In the genomic region with DNA sequence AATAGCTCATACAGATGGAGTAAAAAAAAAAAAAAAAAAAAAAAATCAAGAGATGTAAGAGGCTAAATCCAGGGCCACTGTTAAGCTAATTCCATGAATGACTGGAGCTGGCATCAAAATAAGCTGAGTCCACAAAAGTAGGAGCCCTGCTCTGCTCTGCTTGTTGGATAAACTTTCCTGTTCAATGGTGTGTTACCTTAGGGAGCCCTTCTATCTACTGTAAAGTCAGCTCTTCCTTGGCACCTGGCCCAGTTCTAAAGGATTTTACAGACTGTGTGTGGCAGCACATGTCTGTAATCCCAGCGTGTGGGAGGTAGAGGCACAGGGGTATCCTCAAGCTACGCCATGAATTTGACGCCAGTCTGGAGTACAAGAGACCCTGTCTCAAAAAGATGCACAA, we compare ENCODE assay signal across 22 mouse cellular contexts. TPM values are rescaled to one million over a fixed set of nuclear protein-coding genes. Genes with fewer than 3 reads are reported as not detected.
DNase-seq lines count a peak whose midpoint lies in the region; ATAC-seq and TF ChIP-seq lines count a peak whose summit lies in the region.
"Had no signal": no experiment of that assay in that cellular context is flagged by ENCODE, and none has a peak within 500 bp of the region (broad histone marks: within the 10 kb centered on the region; RNA-seq: fewer than 3 reads in every experiment).

No protein-coding gene starts in this region.

- intact Hi-C loops in heart, postnatal 25 days (cut with DNase I), result loop anchor here (5.0 kb wide), 1 partner anchor 286 kb away; no protein-coding TSS in a partner anchor

- in situ Hi-C loops in Patski (cut with MboI; ENCODE audit: low pct_unique_long_range_greater_than_20kb), result no loop called here

- TF ChIP-seq CTCF in Patski (IDR thresholded peaks at IDR 0.05), result no peak
- no peak for TF ChIP-seq CTCF in midbrain, postnatal 0 days (IDR thresholded peaks at IDR 0.05)

- no peaks in the 10 kb centered on the region for H3K9me3 ChIP-seq in liver, embryonic 15.5 days (replicated peaks)
- H3K9me3 ChIP-seq in midbrain, postnatal 0 days (ENCODE audit: low read length), result no peaks in the 10 kb centered on the region
- H3K9me3 ChIP-seq: forebrain, embryonic 12.5 days; hindbrain, embryonic 12.5 days; lung, embryonic 15.5 days; megakaryocyte, embryonic 14.5 days; neural tube, embryonic 13.5 days had no signal

- H3K9ac ChIP-seq in liver, embryonic 15.5 days, result no peak overlapping the region; the same call in 1 of the 2 replicates
- H3K9ac ChIP-seq in midbrain, postnatal 0 days (replicated peaks; ENCODE audit: low read length, poor library complexity, severe bottlenecking), result no peak overlapping the region
- H3K9ac ChIP-seq: forebrain, embryonic 12.5 days; hindbrain, embryonic 12.5 days; lung, embryonic 15.5 days; neural tube, embryonic 13.5 days had no signal

- H3K4me1 ChIP-seq in liver, embryonic 15.5 days (replicated peaks), result peaks cover 85% of the 10 kb centered on the region
- H3K4me1 ChIP-seq in midbrain, postnatal 0 days (ENCODE audit: insufficient read depth, low read length), result no peaks in the 10 kb centered on the region
- H3K4me1 ChIP-seq: hindbrain, embryonic 12.5 days; lung, embryonic 15.5 days; neural tube, embryonic 13.5 days had no signal

- H3K4me2 ChIP-seq in liver, embryonic 15.5 days, result peak overlapping the region; percentile 62
- H3K4me2 ChIP-seq in midbrain, postnatal 0 days (ENCODE audit: low read depth, low read length, poor library complexity, severe bottlenecking), result no peak overlapping the region
- H3K4me2 ChIP-seq: forebrain, embryonic 12.5 days; heart, embryonic 11.5 days; hindbrain, embryonic 12.5 days; lung, embryonic 15.5 days; neural tube, embryonic 13.5 days had no signal

- peaks cover 46% of the 10 kb centered on the region for H3K36me3 ChIP-seq in liver, embryonic 15.5 days (replicated peaks)
- H3K36me3 ChIP-seq in midbrain, postnatal 0 days (ENCODE audit: insufficient read depth, low read length), result peaks cover 11% of the 10 kb centered on the region
- H3K36me3 ChIP-seq: forebrain, embryonic 12.5 days; hindbrain, embryonic 12.5 days; neural tube, embryonic 13.5 days had no signal

- peak overlapping the region; percentile 23; the same call in 1 of the 2 replicates for H3K4me3 ChIP-seq in liver, embryonic 15.5 days (replicated peaks)
- no peak overlapping the region for H3K4me3 ChIP-seq in midbrain, postnatal 0 days (ENCODE audit: low read depth, low read length)
- H3K4me3 ChIP-seq: forebrain, embryonic 12.5 days; gastrocnemius, adult 2 months; hindbrain, embryonic 12.5 days; lung, embryonic 15.5 days; neural tube, embryonic 13.5 days had no signal

- CTCF ChIA-PET in Patski (lab: Charles Lee), result interaction anchor here (1.1 to 2.2 kb wide), 3 partner anchors 25 to 35 kb away, joined by 3 to 5 read pairs (median 4); no protein-coding TSS in a partner anchor

- DNase-seq in heart, adult 11 months, result peak; percentile 84
- DNase-seq in heart, postnatal 25 days (ENCODE audit: low spot score), result no peak
- peak; percentile 28 for DNase-seq in kidney, adult 9 months
- no peak for DNase-seq in kidney, postnatal 14 days
- no peak for DNase-seq in Patski (ENCODE audit: low read depth, low spot score)
- no peak for DNase-seq in midbrain, postnatal 0 days (ENCODE audit: low spot score)
- DNase-seq: adrenal gland, adult 2 months; cerebellum, adult 11 months; cerebellum, adult 9-11 months; gastrocnemius, adult 2 months; layer of hippocampus, adult 9-11 months; lung, postnatal 36 days; midbrain, embryonic 14.5 days; thymus, postnatal 14 days had no signal

- peak overlapping the region; percentile 98 for H3K27ac ChIP-seq in liver, embryonic 15.5 days (replicated peaks)
- no peak overlapping the region for H3K27ac ChIP-seq in midbrain, postnatal 0 days (ENCODE audit: low read depth, low read length)
- H3K27ac ChIP-seq: forebrain, embryonic 12.5 days; hindbrain, embryonic 12.5 days; lung, embryonic 15.5 days; neural tube, embryonic 13.5 days had no signal

- ATAC-seq in Patski, result peak; percentile 47
- no peak for ATAC-seq in liver, embryonic 15.5 days (ENCODE audit: insufficient read depth)
- no peak for ATAC-seq in midbrain, postnatal 0 days (ENCODE audit: low FRiP score)
- ATAC-seq: CD4-positive, CD25-positive, alpha-beta regulatory T cell, adult 4 months had no signal

- 85% methylated on average over 3 of the region's 3 CpGs for WGBS in liver, embryonic 15.5 days (ENCODE audit: insufficient replicate concordance)
- WGBS in midbrain, postnatal 0 days, result 82% methylated on average over 3 of the region's 3 CpGs

- POLR2A ChIA-PET in Patski (lab: Charles Lee), result interaction anchor here (0.7 kb wide), 1 partner anchor 31 kb away, joined by 4 read pairs; no protein-coding TSS in a partner anchor

- H3K27me3 ChIP-seq in Patski, result no peaks in the 10 kb centered on the region
- no peaks in the 10 kb centered on the region for H3K27me3 ChIP-seq in liver, embryonic 15.5 days
- no peaks in the 10 kb centered on the region for H3K27me3 ChIP-seq in midbrain, postnatal 0 days (ENCODE audit: insufficient read depth, low read length)
- H3K27me3 ChIP-seq: forebrain, embryonic 12.5 days; hindbrain, embryonic 12.5 days; lung, embryonic 15.5 days; megakaryocyte, embryonic 14.5 days; neural tube, embryonic 13.5 days had no signal

RNA-seq across cellular contexts. Expression of gene Ttc39a, which starts 34.6 kb away (rescaled TPM):
- 1 to 10 TPM; 1.1 to 2.1 TPM for total RNA-seq in heart, postnatal 25 days (2021)
- 7.2 TPM for polyA plus RNA-seq in Patski (2021)
- polyA plus RNA-seq in liver, embryonic 15.5 days (2015; fragmentation: Nextera tagmentation; extraction: Ambion mirVana), result 13.5 and 14.3 TPM in 2 replicates
- 3.2 and 5.2 TPM in 2 replicates for total RNA-seq in midbrain, postnatal 0 days (2014; rRNA removed)
- 4.7 TPM in 2 replicates for polyA plus RNA-seq in midbrain, postnatal 0 days (2015; fragmentation: Nextera tagmentation; extraction: Ambion mirVana)
- polyA plus RNA-seq: CD4-positive, CD25-positive, alpha-beta regulatory T cell, adult 4 months had no signal

RNA-seq across cellular contexts. Expression of gene Rnf11, which starts 43.5 kb away (rescaled TPM):
- 100 to 1,000 TPM; 104 to 106 TPM for total RNA-seq in heart, postnatal 25 days (2021)
- 95.6 TPM for polyA plus RNA-seq in Patski (2021)
- 34.1 and 35.2 TPM in 2 replicates for polyA plus RNA-seq in liver, embryonic 15.5 days (2015; fragmentation: Nextera tagmentation; extraction: Ambion mirVana)
- 158 TPM in 2 replicates for total RNA-seq in midbrain, postnatal 0 days (2014; rRNA removed)
- 83.4 and 89.3 TPM in 2 replicates for polyA plus RNA-seq in midbrain, postnatal 0 days (2015; fragmentation: Nextera tagmentation; extraction: Ambion mirVana)

Comparison
In these comparisons a context has a peak if more than half of its experiments do, and no peak if none do; other contexts are left out.
1. DNase-seq: peak in heart, adult 11 months (single experiment) and kidney, adult 9 months (single experiment); none in heart, postnatal 25 days (single experiment), kidney, postnatal 14 days (single experiment), Patski (single experiment) and midbrain, postnatal 0 days (single experiment).